Mouse (Mus musculus): ENCODE data around the gene Smg1. TPM values are rescaled to one million over a fixed set of nuclear protein-coding genes. Genes with fewer than 3 reads are reported as not detected.

The Smg1 gene
- total and polyA plus RNA-seq, 3 experiments = 16.1 to 35.0 (median 29.2) TPM

DNA sequence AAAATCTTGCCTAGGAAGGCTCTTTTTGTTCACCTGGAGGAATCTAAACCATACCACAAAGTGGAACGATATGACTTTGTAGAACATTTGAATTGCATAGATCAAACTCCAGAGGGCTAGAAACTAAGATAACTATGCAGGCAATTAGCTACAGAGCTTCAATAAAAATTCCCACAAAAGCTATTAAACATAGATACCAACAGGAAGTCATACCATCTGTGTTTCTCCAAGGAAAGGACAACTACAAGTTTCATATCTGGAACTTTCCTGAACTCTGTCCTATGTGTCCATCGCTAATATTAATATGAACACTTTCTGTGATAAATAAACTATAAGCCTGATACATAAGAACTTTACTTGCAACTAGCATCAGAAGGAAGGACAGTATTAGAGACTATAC lies 23.7 kb downstream of the Smg1 start:
- Histone ChIP-seq H3K27me3 (replicated peaks) (no peaks in the 10 kb centered on the region), H3K4me3 (replicated peaks in 1 of 3; ENCODE audit: low read depth in 2 of 3, low read length in 2 of 3, poor library complexity in 1 of 3) (no peak overlapping the region), H3K4me1 (ENCODE audit: control insufficient read depth in 1 of 2, insufficient read depth in 2 of 2) (peaks cover 0 to 23% of the 10 kb centered on the region in 2 experiments; a peak in 2 of 4 replicates), H3K9me3 (replicated peaks; ENCODE audit: low read length) (peaks cover 13% of the 10 kb centered on the region), H3K27ac (ENCODE audit: insufficient read depth, low read depth) (no peak overlapping the region), H3K9ac (ENCODE audit: insufficient read depth, low read depth) (no peak overlapping the region), H3K36me3 (replicated peaks in 1 of 2; ENCODE audit: control insufficient read depth in 1 of 2, insufficient read depth in 1 of 2, low read length in 1 of 2) (peaks cover 0 to 42% of the 10 kb centered on the region in 2 experiments), H3K79me2 (replicated peaks; ENCODE audit: control insufficient read depth, extremely low read depth, insufficient read depth, poor library complexity, severe bottlenecking) (peaks cover 60% of the 10 kb centered on the region), H3K4me2 (ENCODE audit: insufficient read depth, low read depth, poor library complexity, severe bottlenecking) (no peak overlapping the region)
- DNase-seq (ENCODE audit: extremely low read depth) = no peak
- dilution Hi-C loops (cut with MboI; ENCODE audit: extremely low pct_ligation_motif_present, extremely low pct_unique_long_range_greater_than_20kb, low sequenced_read_pairs) (no loop called here), in situ Hi-C loops (cut with MboI; ENCODE audit: low pct_ligation_motif_present, low pct_unique_long_range_greater_than_20kb, low sequenced_read_pairs) (no loop called here)
- no peak for TF ChIP-seq MAX (IDR thresholded peaks at IDR 0.05; ENCODE audit: low read length)
- TF ChIP-seq GABPA (IDR thresholded peaks at IDR 0.05; ENCODE audit: insufficient replicate concordance, low read depth, low read length) = no peak
- no peak for TF ChIP-seq SMC3 (IDR thresholded peaks at IDR 0.05; ENCODE audit: low read depth, low read length)
- no peak for TF ChIP-seq RCOR1 (conservative IDR thresholded peaks at IDR 0.05; ENCODE audit: low read depth, low read length)
- TF ChIP-seq MEF2A (IDR thresholded peaks at IDR 0.05; ENCODE audit: borderline replicate concordance, low read depth, low read length) = no peak
- TF ChIP-seq USF2 (conservative IDR thresholded peaks at IDR 0.05; ENCODE audit: low read depth, low read length) = no peak
- TF ChIP-seq ZKSCAN1 (IDR thresholded peaks at IDR 0.05; ENCODE audit: borderline replicate concordance, low read depth, low read length) = no peak
- no peak for TF ChIP-seq ETS1 (conservative IDR thresholded peaks at IDR 0.05; ENCODE audit: low read depth, low read length)
- TF ChIP-seq MYC (IDR thresholded peaks at IDR 0.05; ENCODE audit: low read depth, low read length) = no peak
- TF ChIP-seq RAD21 (IDR thresholded peaks at IDR 0.05; ENCODE audit: low read depth, low read length) = no peak
- no peak for TF ChIP-seq IRF4 (IDR thresholded peaks at IDR 0.05; ENCODE audit: low read depth, low read length)
- no peak for TF ChIP-seq CTCF (conservative IDR thresholded peaks at IDR 0.05 in 1 of 2, IDR thresholded peaks at IDR 0.05 in 1 of 2; ENCODE audit: low read depth in 2 of 2, low read length in 2 of 2)
- no peak for TF ChIP-seq JUND (conservative IDR thresholded peaks at IDR 0.05; ENCODE audit: low read depth, low read length)

DNA sequence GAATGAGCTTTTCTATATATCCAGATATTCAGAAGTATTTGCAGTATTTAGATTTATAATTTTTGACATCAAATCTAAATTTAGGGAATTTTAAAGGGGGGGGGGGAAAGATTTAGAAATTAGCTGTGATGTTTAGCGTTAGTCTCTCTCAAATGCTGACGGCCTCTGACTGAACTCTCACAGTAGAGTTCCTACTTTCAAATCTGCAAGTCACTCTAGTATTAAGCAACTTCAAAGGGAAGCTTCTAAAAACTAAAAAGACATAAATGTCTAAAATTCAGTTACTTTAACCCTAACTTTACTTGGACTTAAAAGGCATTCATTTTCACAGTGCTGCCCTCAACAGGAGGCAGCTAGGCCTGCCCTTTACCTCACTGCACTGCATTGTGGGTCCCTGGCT lies 37.1 kb downstream of the Smg1 start:
- H3K36me3 ChIP-seq (replicated peaks in 1 of 2; ENCODE audit: control insufficient read depth in 1 of 2, insufficient read depth in 1 of 2, low read length in 1 of 2) = peaks cover 28 to 57% of the 10 kb centered on the region in 2 experiments

More for the DNA sequence above, 37.1 kb downstream of the Smg1 start:
- H3K79me2 ChIP-seq (replicated peaks; ENCODE audit: control insufficient read depth, extremely low read depth, insufficient read depth, poor library complexity, severe bottlenecking) = no peaks in the 10 kb centered on the region; the same call in 1 of the 2 replicates
- H3K9me3 ChIP-seq (replicated peaks; ENCODE audit: low read length) = no peaks in the 10 kb centered on the region
- no peak overlapping the region for H3K27ac ChIP-seq (ENCODE audit: insufficient read depth, low read depth)
- H3K9ac ChIP-seq (ENCODE audit: insufficient read depth, low read depth) = no peak overlapping the region
- DNase-seq (ENCODE audit: extremely low read depth) = no peak
- no peak overlapping the region for H3K4me3 ChIP-seq (replicated peaks in 1 of 3; ENCODE audit: low read depth in 2 of 3, low read length in 2 of 3, poor library complexity in 1 of 3)
- no peaks in the 10 kb centered on the region for H3K27me3 ChIP-seq (replicated peaks)
- in situ Hi-C loops (cut with MboI; ENCODE audit: low pct_ligation_motif_present, low pct_unique_long_range_greater_than_20kb, low sequenced_read_pairs) = no loop called here
- TF ChIP-seq ZMIZ1 (IDR thresholded peaks at IDR 0.05; ENCODE audit: low read depth, low read length) (no peak), IRF4 (IDR thresholded peaks at IDR 0.05; ENCODE audit: low read depth, low read length) (no peak), MAZ (IDR thresholded peaks at IDR 0.05; ENCODE audit: low read depth, low read length) (no peak), POLR2A (IDR thresholded peaks at IDR 0.05; ENCODE audit: low read depth, low read length) (no peak), CHD2 (IDR thresholded peaks at IDR 0.05; ENCODE audit: low read length) (no peak), MEF2A (IDR thresholded peaks at IDR 0.05; ENCODE audit: borderline replicate concordance, low read depth, low read length) (no peak), PAX5 (IDR thresholded peaks at IDR 0.05; ENCODE audit: low read length) (no peak), RAD21 (IDR thresholded peaks at IDR 0.05; ENCODE audit: low read depth, low read length) (no peak), USF2 (conservative IDR thresholded peaks at IDR 0.05; ENCODE audit: low read depth, low read length) (no peak), POLR2AphosphoS2 (IDR thresholded peaks at IDR 0.05; ENCODE audit: low read depth, low read length) (no peak), NRF1 (IDR thresholded peaks at IDR 0.05; ENCODE audit: low read depth, low read length) (no peak), USF1 (IDR thresholded peaks at IDR 0.05; ENCODE audit: low read depth, low read length) (no peak), NELFE (IDR thresholded peaks at IDR 0.05; ENCODE audit: low read depth, low read length) (no peak), TCF12 (IDR thresholded peaks at IDR 0.05; ENCODE audit: low read depth, low read length) (no peak), CTCF (conservative IDR thresholded peaks at IDR 0.05 in 1 of 2, IDR thresholded peaks at IDR 0.05 in 1 of 2; ENCODE audit: low read depth in 2 of 2, low read length in 2 of 2) (no peak), UBTF (IDR thresholded peaks at IDR 0.05; ENCODE audit: low read depth, low read length) (no peak), RCOR1 (conservative IDR thresholded peaks at IDR 0.05; ENCODE audit: low read depth, low read length) (no peak), GABPA (IDR thresholded peaks at IDR 0.05; ENCODE audit: insufficient replicate concordance, low read depth, low read length) (no peak)
- dilution Hi-C loops (cut with MboI; ENCODE audit: extremely low pct_ligation_motif_present, extremely low pct_unique_long_range_greater_than_20kb, low sequenced_read_pairs) = no loop called here
- H3K4me2 ChIP-seq (ENCODE audit: insufficient read depth, low read depth, poor library complexity, severe bottlenecking) = no peak overlapping the region
- no peaks in the 10 kb centered on the region for H3K4me1 ChIP-seq (ENCODE audit: control insufficient read depth in 1 of 2, insufficient read depth in 2 of 2)
